In genomic region chr11:86655671-86656070, GRCm38 (mm10) we compare ENCODE assay signal across 9 mouse cellular contexts. TPM values are rescaled to one million over a fixed set of nuclear protein-coding genes. Genes with fewer than 3 reads are reported as not detected.
DNase-seq lines count a peak whose midpoint lies in the region; ATAC-seq and TF ChIP-seq lines count a peak whose summit lies in the region.
"Had no signal": no experiment of that assay in that cellular context is flagged by ENCODE, and none has a peak within 500 bp of the region (broad histone marks: within the 10 kb centered on the region; RNA-seq: fewer than 3 reads in every experiment).

No protein-coding gene starts in this region.

- 65% methylated on average over 1 of the region's 1 CpGs for WGBS in neural tube, embryonic 11.5 days

- TF ChIP-seq CTCF in gastrocnemius, adult 2 months (IDR thresholded peaks at IDR 0.05), result peak; percentile 67

- H3K27ac ChIP-seq in gastrocnemius, adult 2 months, result peak overlapping the region; percentile 20; the same call in 1 of the 2 replicates
- H3K27ac ChIP-seq in neural tube, embryonic 11.5 days (ENCODE audit: low read depth, low read length), result no peak overlapping the region
- H3K27ac ChIP-seq: hindbrain, embryonic 15.5 days had no signal

- H3K4me2 ChIP-seq in neural tube, embryonic 11.5 days (ENCODE audit: low read depth), result no peak overlapping the region
- H3K4me2 ChIP-seq: hindbrain, embryonic 15.5 days had no signal

- no peaks in the 10 kb centered on the region for H3K27me3 ChIP-seq in neural tube, embryonic 11.5 days (ENCODE audit: control insufficient read depth, insufficient read depth, low read length)
- no peaks in the 10 kb centered on the region for H3K27me3 ChIP-seq in splenic B cell, adult 2 months (ENCODE audit: control insufficient read depth, insufficient read depth, low read length, poor library complexity, severe bottlenecking)
- H3K27me3 ChIP-seq: hindbrain, embryonic 15.5 days had no signal

- no peaks in the 10 kb centered on the region for H3K36me3 ChIP-seq in neural tube, embryonic 11.5 days (ENCODE audit: control insufficient read depth, insufficient read depth, low read length)
- H3K36me3 ChIP-seq in splenic B cell, adult 2 months (ENCODE audit: control insufficient read depth, insufficient read depth, low read length, poor library complexity, severe bottlenecking), result peaks cover 8% of the 10 kb centered on the region

- no peak for DNase-seq in gastrocnemius, adult 2 months
- DNase-seq in gastrocnemius, adult 8-10 months (ENCODE audit: low spot score in 2 of 2), result no peak
- DNase-seq in neural tube, embryonic 11.5 days (ENCODE audit: low spot score), result peak; percentile 34
- DNase-seq in neural tube, embryonic 10.5 days (ENCODE audit: extremely low spot score, low spot score), result no peak
- DNase-seq in forelimb bud, embryonic 11.5 days (ENCODE audit: low read depth, low spot score), result peak; percentile 24
- peak; percentile 73 for DNase-seq in splenic B cell, adult 2 months (ENCODE audit: low read depth, low spot score)
- DNase-seq in gastrocnemius, adult 18-20 months (ENCODE audit: low spot score), result no peak
- DNase-seq in kidney, postnatal 25 days, result no peak

- ATAC-seq in neural tube, embryonic 11.5 days (ENCODE audit: insufficient read depth, low FRiP score, low TSS enrichment), result no peak

- no peaks in the 10 kb centered on the region for H3K4me1 ChIP-seq in neural tube, embryonic 11.5 days (ENCODE audit: control insufficient read depth, insufficient read depth, low read length)
- H3K4me1 ChIP-seq: hindbrain, embryonic 15.5 days had no signal

- no peaks in the 10 kb centered on the region for H3K9me3 ChIP-seq in neural tube, embryonic 11.5 days (ENCODE audit: control insufficient read depth, low read length)
- H3K9me3 ChIP-seq: hindbrain, embryonic 15.5 days had no signal

- no peak overlapping the region for H3K9ac ChIP-seq in neural tube, embryonic 11.5 days (ENCODE audit: low read length)
- H3K9ac ChIP-seq: hindbrain, embryonic 15.5 days had no signal

- intact Hi-C loops in gastrocnemius, adult 2 months (cut with DNase I), result no loop called here

- H3K4me3 ChIP-seq in gastrocnemius, adult 2 months, result no peak overlapping the region
- no peak overlapping the region for H3K4me3 ChIP-seq in neural tube, embryonic 11.5 days (ENCODE audit: low read depth, low read length)
- H3K4me3 ChIP-seq: hindbrain, embryonic 15.5 days had no signal

RNA-seq across cellular contexts. Expression of gene Vmp1, which starts 28.0 kb away (rescaled TPM):
- 100 to 1,000 TPM in 1 of 2 experiments, 10 to 100 TPM in 1; 84.0 to 115 TPM for total RNA-seq in gastrocnemius, adult 2 months (2021)
- 100 to 1,000 TPM in 1 of 4 experiments, 10 to 100 TPM in 3; 79.1 to 112 (median 82.8) TPM for total RNA-seq in gastrocnemius, adult 8-10 months (2022)
- polyA plus RNA-seq in neural tube, embryonic 11.5 days (2014; fragmentation: Nextera tagmentation; extraction: Ambion mirVana), result 93.5 and 103 TPM in 2 replicates
- total RNA-seq in gastrocnemius, adult 18-20 months (2021), result 10 to 100 TPM; 76.3 to 84.8 TPM

RNA-seq across cellular contexts. Expression of gene Ptrh2, which starts 28.1 kb away (rescaled TPM):
- total RNA-seq in gastrocnemius, adult 2 months (2021), result 1 to 10 TPM; 6.0 to 7.9 TPM
- total RNA-seq in gastrocnemius, adult 8-10 months (2022), result 1 to 10 TPM; 5.9 to 7.0 (median 6.3) TPM
- polyA plus RNA-seq in neural tube, embryonic 11.5 days (2014; fragmentation: Nextera tagmentation; extraction: Ambion mirVana), result 36.7 and 40.3 TPM in 2 replicates
- 1 to 10 TPM; 6.3 to 6.5 TPM for total RNA-seq in gastrocnemius, adult 18-20 months (2021)

Comparison
In these comparisons a context has a peak if more than half of its experiments do, and no peak if none do; other contexts are left out.
1. DNase-seq: peak in neural tube, embryonic 11.5 days (single experiment), forelimb bud, embryonic 11.5 days (single experiment) and splenic B cell, adult 2 months (single experiment); none in gastrocnemius, adult 2 months (single experiment), gastrocnemius, adult 8-10 months (0 of 2), neural tube, embryonic 10.5 days (single experiment), gastrocnemius, adult 18-20 months (single experiment) and kidney, postnatal 25 days (0 of 2).